Mouse (Mus musculus): ENCODE measurements around the gene Foxi1.
"Not testable (repeated sequence)": the region's sequence is repeated elsewhere in the genome, so short reads cannot be mapped to it uniquely, and the experiment has no call there.

Gene Foxi1

DNA sequence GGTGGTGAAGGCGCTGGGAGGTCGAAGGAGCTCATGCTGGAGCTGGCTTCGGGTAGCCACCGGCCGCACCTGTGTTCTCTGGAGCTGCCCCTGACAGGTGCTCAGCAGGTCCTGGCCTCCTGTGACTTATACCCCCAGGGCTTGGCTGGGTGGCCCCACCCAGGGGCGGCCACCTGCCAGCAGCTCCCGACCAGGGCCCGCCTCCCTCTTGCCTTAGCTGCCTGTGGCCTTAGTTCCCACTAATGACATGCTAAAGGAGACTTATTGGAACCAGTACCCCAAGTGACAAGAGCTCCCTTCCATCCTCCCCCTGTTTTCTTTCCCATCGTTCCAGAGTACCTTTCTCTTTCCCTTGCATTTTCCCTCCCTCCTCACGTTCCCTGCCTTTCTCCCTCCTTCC, at the start of gene Foxi1:
Gene Foxi1, minus strand, starts transcription at position 101 of the 400 bp plus-strand sequence.
- DNase-seq (ENCODE audit: low read depth, low spot score) = no peak

- no peak for DNase-seq (ENCODE audit: low read depth, low spot score)
Measured at GRCm38 (mm10) chr11:34242979-34243378, 35.1 kb upstream of the Foxi1 start.

DNA sequence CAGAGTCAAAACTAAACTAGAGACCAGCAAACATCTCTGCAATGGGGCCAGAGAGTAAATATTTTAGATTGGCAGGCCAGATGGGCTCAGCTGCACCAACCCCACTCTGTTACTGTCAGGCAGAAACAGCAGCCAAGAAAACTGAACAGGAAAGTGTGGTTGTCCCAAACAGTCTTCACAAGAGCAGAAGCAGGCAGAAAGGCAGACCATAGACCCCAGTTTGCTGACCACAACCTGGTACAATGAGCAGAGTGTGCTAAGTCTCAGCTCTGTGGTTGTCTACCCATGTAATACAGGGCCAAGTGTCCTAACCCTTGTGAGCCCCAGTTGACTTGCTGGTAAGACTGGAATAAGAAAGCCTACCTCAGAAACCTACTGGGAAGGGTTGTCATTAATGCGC, 32.4 kb upstream of the Foxi1 start:
- no peak for DNase-seq (ENCODE audit: low read depth, low spot score)

- no peak for DNase-seq (ENCODE audit: low read depth, low spot score)
Measured at GRCm38 (mm10) chr11:34239691-34240090, 31.8 kb upstream of the Foxi1 start.

DNA sequence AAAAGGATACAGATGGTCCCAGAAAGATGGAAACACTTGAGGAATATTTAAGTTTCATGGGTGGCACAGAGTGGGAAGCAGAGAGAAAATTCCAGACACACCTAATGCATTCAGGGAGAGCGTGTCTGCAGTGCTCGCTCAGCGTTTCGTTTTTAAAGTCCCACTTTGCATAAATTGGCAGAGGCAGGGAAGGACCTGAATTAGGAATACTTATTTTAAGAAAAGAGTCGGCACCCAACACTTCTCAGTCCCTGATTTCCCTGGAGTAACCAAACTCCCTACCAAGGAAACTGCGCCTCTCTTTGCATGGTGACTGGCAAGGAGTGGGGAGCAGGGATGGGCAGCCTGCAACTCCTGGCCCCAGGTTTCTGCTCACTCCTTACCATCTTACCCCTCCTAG, 29.0 kb upstream of the Foxi1 start:
- no peak for DNase-seq (ENCODE audit: low read depth, low spot score)

- DNase-seq (ENCODE audit: low read depth, low spot score) = peak; percentile 48
Measured at GRCm38 (mm10) chr11:34236091-34236759, 28.3 kb upstream of the Foxi1 start.

DNA sequence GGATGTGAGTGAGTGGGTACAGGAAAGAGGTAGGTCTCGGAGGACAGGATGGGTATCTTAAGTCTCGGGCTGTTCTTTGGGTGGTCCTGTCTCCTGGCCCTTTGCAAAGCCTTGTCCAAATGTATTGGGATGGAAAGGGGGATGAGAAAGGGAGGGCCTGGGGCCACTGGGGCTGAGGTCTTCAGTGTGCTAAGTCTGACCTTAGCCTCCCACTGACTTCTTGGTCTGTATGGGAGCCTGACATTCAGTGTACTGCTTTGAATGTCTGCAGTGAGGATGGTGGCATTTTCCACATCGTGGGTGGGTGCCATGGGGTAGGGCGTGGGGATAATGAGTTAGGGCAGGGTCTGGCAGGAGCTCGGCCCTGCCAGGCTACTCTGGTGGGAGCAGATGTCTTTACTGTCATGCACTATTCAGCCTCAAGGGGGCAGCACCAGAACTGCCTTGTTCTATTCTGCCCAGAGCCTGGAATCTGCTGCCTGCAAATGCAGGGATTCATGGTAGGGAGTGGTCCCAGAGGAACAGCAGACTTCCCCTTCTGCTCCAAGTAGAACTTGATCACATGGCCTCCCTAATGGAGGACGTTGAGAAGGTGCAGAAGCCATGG, 21.0 kb upstream of the Foxi1 start:
- DNase-seq (ENCODE audit: low read depth, low spot score) = peak; percentile 39

DNA sequence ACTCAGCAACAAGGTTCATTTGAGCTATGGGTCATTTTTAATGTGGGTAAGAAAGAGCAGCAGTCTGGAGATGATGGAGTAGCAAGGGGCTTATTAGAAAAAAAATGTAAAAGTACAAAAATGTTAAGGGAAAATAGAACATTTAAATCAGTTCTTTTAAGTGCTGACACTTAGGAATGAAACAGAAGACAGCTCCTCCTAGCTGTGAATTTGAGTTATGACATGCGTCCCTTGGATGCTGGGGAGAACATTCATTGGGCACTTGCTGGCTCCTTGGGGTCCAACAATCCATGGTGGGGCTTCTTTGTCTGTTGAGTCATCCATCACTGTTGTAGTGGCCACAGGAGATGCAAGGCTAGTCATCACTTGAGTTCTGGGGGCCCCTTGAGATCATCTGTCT, 19.3 kb upstream of the Foxi1 start:
- DNase-seq (ENCODE audit: low read depth, low spot score) = no peak

GRCm38 (mm10) chr11:34220596-34220995, 12.7 kb upstream of the Foxi1 start:
- DNase-seq (ENCODE audit: low read depth, low spot score) = not testable (repeated sequence)

- DNase-seq (ENCODE audit: low read depth, low spot score) = peak; percentile 69
Measured at GRCm38 (mm10) chr11:34212853-34213252, 5.0 kb upstream of the Foxi1 start.

DNA sequence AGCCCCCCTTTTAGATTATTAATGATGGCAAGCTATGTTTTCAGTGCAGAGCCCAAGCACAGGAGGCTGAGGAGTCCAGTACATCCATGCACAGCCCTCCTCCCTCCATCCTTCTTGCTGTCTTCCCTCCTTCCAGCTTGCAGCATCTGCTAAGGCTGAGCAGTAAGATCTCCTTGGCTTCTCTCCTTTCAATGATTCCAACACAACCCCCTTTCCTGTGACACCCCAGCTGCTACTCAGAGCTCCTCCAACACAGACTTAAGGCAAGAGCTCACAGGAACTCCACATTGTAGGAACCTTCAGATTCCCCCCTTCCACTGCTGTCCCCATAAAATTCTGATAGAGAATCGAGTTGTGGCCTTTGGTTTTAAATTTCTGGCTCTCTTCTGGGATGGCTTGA, 5.1 kb downstream of the Foxi1 start:
- DNase-seq (ENCODE audit: low read depth, low spot score) = no peak

- no peak for DNase-seq (ENCODE audit: low read depth, low spot score)
Measured at GRCm38 (mm10) chr11:34195142-34195541, 12.7 kb downstream of the Foxi1 start.

- DNase-seq (ENCODE audit: low read depth, low spot score) = no peak
Measured at GRCm38 (mm10) chr11:34194158-34194941, 13.5 kb downstream of the Foxi1 start.

- DNase-seq (ENCODE audit: low read depth, low spot score) = no peak
Measured at GRCm38 (mm10) chr11:34193658-34194057, 14.2 kb downstream of the Foxi1 start.

DNA sequence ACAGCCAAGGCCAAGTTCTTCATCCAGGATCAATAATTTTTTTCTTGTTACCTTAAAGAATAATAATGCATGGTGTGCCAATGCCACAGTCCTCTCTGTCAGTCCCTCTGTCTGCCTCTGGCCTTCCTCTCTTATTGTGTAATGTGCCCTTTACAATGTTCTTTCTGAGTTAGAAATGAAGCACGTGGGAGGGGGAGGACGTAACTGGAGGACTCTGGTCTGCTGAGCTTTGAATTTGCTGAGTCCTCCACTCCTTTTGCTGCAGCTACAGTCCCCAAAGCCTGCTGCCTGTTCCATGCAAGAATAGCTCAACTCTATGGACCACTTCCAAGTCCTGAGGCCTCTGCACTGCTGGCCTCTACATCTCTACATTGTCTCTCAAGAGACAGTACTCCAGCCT, 23.6 kb downstream of the Foxi1 start:
- DNase-seq (ENCODE audit: low read depth, low spot score) = no peak

GRCm38 (mm10) chr11:34181214-34182117, 26.4 kb downstream of the Foxi1 start:
- no peak for DNase-seq (ENCODE audit: low read depth, low spot score)

DNA sequence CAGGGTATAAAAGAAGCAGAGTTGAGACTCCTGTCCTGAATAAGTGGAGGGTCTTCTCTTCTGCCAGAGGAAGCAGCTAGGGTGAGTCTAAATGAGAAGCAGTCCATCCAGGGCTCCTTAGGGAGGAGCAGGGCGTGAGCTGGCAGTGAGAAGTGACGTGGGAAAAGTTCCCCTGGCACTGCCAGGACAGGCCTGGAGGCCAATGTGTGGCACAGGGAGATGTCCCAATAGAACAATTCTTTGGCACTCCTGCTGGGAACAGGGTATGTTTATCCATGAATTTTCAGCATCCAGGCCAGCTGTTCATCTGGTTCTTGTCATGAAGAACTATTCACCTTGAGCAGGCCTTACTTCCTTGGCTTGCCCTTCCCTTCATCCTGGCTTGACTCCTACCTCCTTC, 29.1 kb downstream of the Foxi1 start:
- DNase-seq (ENCODE audit: low read depth, low spot score) = no peak

DNA sequence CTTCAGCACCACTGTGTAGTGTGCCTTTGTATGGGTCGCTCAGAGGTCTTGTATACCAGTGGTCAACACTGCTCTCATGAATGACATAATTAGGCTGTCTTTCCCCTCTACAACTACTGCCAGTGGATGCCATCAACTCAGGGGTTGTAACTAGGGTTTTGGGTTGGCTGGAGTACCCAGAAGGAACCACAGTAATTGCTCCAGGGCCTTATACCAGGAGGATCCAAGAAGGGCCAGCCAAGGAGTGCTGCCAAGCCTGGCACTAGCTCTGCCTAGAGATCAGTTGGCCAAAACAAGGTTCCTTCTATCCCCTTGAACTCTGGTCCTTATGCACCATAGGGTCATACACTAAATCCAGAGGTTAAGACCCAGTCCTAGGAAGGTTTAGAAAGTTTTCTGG, 31.5 kb downstream of the Foxi1 start:
- no peak for DNase-seq (ENCODE audit: low read depth, low spot score)

- DNase-seq (ENCODE audit: low read depth, low spot score) = no peak
Measured at GRCm38 (mm10) chr11:34171221-34171620, 36.7 kb downstream of the Foxi1 start.

GRCm38 (mm10) chr11:34169464-34169894, 38.4 kb downstream of the Foxi1 start:
- no peak for DNase-seq (ENCODE audit: low read depth, low spot score)

DNA sequence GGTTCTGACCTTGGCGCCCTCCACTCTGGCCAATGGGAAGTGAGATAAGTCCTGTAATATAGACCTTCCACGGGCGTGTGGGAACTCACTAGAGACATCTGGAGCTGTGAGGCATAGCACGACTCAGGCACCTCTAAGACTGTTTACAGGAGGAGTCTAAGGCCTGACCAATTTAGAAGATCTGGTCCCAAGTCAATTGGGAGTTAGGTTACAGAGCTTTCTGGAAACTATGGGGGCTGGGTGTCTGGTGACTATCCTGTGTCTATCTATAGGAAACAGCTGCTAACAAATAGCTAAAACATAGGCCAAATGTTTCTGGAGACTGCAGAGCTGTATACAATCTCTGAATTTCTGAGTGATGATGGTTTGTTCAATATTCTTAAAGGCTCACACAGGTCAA, 41.5 kb downstream of the Foxi1 start:
- DNase-seq (ENCODE audit: low read depth, low spot score) = no peak

- no peak for DNase-seq (ENCODE audit: low read depth, low spot score)
Measured at GRCm38 (mm10) chr11:34165278-34165677, 42.6 kb downstream of the Foxi1 start.
